Mouse (Mus musculus): ENCODE measurements around the gene Camta1.
"Not testable (repeated sequence)": the region's sequence is repeated elsewhere in the genome, so short reads cannot be mapped to it uniquely, and the experiment has no call there.

The Camta1 gene

DNA sequence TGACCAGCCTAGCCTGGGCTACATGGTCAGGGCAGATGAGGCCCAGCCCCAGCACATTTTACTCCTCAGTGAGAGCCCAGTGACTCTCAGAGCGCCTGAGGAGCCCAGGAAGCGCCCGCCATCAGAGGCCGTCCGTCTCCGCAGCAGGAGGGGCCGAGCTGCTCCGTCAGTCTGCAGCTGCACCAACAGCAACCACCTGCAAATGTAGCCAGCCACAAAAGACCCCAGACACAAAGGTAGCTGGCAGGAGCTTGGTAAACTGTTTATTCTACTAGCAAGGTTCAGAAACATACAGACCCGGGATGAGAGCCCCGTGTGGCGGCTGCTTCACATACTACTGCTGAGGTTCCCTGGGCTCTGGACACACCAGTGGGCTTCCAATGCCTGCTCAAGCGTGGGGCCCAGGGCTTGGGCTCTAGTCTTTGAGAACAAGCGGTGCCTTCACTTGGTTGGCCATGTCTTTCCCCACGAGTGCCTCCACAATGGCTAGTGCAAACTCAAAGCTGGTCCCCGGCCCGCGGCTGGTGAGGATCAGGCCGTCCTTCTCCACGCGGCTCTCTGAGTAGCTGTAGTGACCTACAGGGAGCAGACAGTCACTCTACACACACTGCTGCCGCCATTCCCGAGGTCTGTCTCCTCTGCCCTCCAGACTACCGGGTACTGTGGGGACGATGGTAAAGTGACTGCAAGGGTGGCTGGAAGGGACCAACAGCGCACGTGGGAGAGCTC, 964.6 kb downstream of the Camta1 start:
- DNase-seq (ENCODE audit: low spot score in 2 of 2) = no peak

GRCm38 (mm10) chr4:150894718-150895501, 966.8 kb downstream of the Camta1 start:
- DNase-seq (ENCODE audit: low spot score in 2 of 2) = no peak

DNA sequence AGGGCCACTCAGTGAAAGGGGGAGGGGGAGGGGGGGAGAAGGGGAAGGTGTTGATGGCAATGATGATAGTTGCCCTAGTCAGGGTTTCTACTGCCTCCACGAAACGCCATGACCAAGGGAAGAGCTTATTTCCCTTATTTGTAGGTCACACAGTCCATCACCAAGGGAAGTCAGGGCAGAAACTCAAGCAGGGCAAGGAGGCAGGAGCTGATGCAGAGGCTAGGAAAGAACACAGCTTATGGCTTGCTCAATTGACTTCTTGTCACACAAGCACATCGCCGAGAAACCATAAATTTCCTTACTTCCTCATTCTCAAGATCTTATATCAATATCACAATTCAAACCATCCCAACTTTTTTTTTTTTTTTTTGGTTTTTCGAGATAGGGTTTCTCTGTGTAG, 970.4 kb downstream of the Camta1 start:
- DNase-seq (ENCODE audit: low spot score in 2 of 2) = no peak

- DNase-seq (ENCODE audit: low spot score in 2 of 2) = no peak
Observed at GRCm38 (mm10) chr4:150889955-150890315, 971.7 kb downstream of the Camta1 start.

GRCm38 (mm10) chr4:150889273-150889954, 972.3 kb downstream of the Camta1 start:
- no peak for DNase-seq (ENCODE audit: low spot score in 2 of 2)

DNA sequence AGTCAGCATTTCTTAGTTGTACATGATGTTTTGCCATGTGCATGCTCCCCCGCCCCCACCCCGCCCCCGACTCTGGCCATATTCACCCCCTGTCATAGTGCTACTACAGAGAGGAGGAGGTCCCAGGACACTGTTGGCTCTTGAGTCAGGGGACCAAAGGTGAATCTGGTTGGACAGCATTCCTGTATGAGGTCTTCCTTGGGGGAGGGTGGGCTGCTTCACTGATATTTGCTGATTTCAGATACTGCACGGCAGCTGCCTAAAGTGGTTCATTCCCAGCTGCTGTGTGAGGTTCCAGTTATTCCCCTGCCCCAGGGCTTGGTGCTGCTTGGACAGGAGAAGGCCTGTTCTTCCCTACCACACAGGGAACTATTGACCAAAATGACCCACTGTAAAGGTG, 973.2 kb downstream of the Camta1 start:
- DNase-seq (ENCODE audit: low spot score in 2 of 2) = no peak

DNA sequence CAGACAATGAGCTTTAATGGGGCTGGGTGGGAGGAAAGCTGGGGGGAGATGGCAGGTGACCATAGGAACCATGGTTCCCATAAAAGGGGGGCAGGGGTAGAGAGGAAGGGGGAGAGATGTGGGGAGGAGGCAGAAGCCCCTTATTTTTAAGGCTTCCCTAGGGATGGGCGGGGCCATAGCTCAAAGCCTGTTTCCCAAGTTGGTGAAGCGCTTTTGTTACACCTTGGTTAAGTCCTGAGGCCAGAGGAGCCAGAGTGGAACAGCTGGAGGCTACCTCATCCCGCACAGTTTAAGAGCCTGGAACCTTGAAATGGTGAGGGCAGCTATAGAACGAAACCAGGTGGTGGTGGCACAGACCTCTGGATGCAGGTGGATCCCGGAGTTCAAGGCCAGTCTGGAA, 973.8 kb downstream of the Camta1 start:
- DNase-seq (ENCODE audit: low spot score in 2 of 2) = no peak

GRCm38 (mm10) chr4:150882632-150883031, 979.0 kb downstream of the Camta1 start:
- no peak for DNase-seq (ENCODE audit: low spot score in 2 of 2)

- no peak for DNase-seq (ENCODE audit: low spot score in 2 of 2)
Observed at GRCm38 (mm10) chr4:150880364-150880763, 981.3 kb downstream of the Camta1 start.

GRCm38 (mm10) chr4:150879631-150880030, 982.0 kb downstream of the Camta1 start:
- no peak for DNase-seq (ENCODE audit: low spot score in 2 of 2)

DNA sequence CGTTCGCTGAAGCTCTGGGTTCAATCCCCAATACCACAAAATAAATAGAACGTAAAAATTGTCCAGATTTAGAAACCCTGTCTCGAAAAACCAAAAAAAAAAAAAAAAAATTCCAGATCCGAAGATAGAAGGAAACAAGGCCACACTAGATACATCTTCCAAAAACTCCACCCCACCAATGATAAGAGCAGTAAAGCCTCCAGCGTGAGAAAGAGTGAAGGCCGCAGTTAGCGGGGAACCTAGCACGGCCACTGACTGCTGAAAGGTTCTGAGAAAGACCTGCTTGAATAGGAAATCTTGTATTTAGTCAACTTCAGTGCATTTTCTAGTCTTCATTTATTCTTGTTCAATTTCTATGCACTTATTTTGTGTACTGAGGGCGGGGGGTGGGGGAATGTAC, 986.3 kb downstream of the Camta1 start:
- DNase-seq (ENCODE audit: low spot score in 2 of 2) = no peak

- not testable (repeated sequence) for DNase-seq (ENCODE audit: low spot score in 2 of 2)
Observed at GRCm38 (mm10) chr4:150874416-150874815, 987.3 kb downstream of the Camta1 start.

- no peak for DNase-seq (ENCODE audit: low spot score in 2 of 2)
Observed at GRCm38 (mm10) chr4:150872681-150873080, 989.0 kb downstream of the Camta1 start.

GRCm38 (mm10) chr4:150872139-150872651, 989.5 kb downstream of the Camta1 start:
- no peak for DNase-seq (ENCODE audit: low spot score in 2 of 2)

DNA sequence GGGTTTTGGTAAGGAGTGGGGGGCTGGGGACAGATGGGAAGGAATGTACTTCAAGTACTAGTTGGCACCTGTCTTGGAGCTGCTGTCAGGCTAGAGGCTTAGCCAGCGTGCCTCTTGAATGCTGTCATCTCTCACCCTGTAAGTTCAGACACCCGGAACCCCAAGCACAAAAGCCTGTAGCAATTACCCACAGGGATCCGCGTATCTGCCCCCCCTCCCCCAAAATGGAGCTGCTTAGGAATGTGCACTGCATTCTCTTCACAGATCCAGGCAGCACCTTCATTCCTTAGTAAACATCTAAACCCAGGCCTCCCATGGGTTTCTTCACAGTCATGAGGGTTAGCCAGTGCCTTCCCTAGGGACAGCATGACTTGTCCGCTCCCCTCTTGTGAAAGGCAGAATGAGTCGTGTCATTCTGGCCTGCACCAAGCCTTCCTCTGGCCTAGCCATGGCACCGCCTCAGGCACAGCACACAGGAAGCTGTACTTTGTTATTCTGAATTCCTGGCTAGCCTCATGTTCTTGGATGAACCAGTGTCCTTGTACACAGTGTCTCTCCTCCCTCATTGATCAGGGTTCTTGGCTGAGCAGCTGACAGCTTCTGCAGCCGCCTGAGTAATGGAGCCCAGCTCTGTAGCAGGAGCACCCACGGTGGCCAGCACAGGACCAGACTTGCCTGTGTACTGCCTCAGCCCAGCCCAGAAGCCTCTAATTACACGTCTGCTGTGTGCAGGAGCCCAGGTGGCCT, 990.1 kb downstream of the Camta1 start:
- DNase-seq (ENCODE audit: low spot score in 2 of 2) = no peak

DNA sequence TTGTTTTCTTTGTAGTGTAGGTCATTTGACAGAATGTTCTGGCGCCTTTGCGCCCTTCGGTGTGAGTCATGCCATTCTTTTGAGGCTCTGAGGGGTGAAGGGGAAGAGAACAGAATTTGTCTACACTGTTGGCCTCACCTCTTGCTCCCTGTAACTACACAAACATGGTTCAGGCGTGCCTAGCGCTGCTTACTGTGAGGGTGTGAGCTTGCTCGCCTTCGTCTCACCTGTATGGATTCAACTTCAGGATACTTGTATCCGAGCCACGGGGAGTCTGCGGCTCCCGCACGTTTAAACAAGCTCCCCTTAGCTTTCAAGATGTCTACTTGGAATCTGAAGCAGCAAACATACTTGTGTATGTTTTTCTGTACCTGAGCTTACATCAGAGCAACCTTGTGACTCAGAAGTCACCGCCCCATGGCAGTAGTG, 990.7 kb downstream of the Camta1 start:
- DNase-seq (ENCODE audit: low spot score in 2 of 2) = no peak

DNA sequence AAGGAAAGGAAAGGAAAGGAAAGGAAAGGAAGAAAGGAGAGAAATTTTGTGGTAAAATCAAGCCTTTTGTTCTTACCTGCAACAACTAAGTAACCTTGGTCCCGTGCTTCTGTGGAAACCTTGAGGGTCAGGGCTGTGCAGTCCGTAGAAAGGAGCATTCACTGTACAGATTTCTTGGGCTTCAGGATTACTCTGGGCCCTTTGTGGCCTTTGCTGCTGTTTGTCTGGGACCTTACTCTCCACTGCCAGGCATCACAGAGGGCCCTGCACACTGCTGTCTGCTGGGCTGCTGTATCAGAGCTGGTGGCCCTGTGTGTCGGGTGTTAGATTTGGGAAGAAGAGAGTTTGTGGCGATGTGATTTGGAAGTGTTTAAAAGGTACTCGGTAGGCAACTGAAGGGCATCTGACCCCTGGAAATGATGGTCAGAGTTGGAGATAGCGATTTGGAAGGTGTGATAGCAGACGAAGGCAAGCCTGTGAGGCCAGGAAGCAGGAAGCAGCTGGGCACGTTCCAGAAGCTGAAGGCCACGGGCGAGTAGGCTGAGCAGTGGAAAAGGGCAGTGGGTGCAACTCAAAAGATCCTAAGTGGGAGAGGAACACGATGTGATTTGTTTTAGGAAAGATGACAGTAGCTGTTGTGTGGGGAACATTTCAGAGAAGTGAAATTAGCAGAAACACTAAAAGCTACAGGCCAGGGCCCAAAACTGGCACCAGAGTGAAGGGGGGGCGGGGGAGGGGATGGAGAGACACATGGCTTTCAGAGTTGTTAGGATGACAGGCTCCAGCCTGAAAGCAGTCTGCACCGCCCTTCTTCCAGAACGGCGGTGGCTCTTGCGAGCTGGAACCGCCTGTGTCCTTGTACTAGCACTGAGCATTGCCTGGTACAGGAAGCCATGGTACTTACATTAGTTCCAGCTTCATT, 992.1 kb downstream of the Camta1 start:
- no peak for DNase-seq (ENCODE audit: low spot score in 2 of 2)

DNA sequence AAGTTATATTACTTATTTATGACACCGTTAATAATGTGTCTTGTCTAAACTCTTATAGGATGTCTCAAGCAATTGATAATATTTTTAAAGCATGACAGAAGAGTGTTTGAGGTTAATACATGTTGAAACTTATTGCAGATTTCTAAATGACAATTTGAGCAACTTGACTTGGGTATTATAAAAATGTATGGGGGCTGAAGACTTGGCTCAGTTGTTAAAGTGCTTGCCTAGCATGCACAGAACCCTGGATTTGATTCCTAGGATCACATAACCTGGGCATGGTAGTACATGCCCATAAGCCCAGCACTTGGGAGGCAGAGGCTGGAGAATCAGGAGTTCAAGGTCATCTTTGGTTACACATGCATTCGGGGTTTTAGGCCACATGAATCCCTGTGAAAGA, 992.8 kb downstream of the Camta1 start:
- no peak for DNase-seq (ENCODE audit: low spot score in 2 of 2)

- no peak for DNase-seq (ENCODE audit: low spot score in 2 of 2)
Observed at GRCm38 (mm10) chr4:150868161-150868560, 993.5 kb downstream of the Camta1 start.

All from natural killer cell, adult 2 months (primary cell).